ENCODE assay signal across 8 mouse cellular contexts in the genomic region with DNA sequence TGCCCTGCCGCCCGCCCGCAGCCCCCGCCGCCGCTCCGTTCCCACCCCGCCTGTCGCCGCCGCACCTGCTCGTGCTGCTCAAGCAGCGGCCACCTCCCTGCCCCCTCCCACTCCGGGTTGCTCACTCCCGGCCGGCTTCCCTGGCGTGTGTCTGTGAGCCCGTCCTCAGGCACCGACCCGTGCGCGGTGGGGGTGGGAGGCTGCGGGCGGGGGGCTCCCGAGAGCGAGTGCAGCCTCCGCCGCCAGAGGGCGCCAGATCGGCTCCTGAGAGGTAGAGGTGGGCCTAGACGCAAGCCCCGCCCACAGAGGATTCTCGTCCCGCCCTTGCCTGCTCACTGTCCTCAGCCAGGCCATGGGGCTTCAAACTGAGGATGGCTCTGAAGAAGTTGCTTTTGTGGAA. TPM values are rescaled to one million over a fixed set of nuclear protein-coding genes. Genes with fewer than 3 reads are reported as not detected.
DNase-seq lines count a peak whose midpoint lies in the region; ATAC-seq and TF ChIP-seq lines count a peak whose summit lies in the region.

Gene Kcnj11, minus strand, starts transcription at position 202 of the 400 bp plus-strand sequence.

- peaks cover 53% of the 10 kb centered on the region for H3K27me3 ChIP-seq in heart, embryonic 10.5 days (ENCODE audit: insufficient read depth, poor library complexity, severe bottlenecking)
- peaks cover 33% of the 10 kb centered on the region for H3K27me3 ChIP-seq in kidney, embryonic 15.5 days
- H3K27me3 ChIP-seq in liver, embryonic 12.5 days (replicated peaks): peaks cover 66% of the 10 kb centered on the region
- H3K27me3 ChIP-seq in neural tube, embryonic 11.5 days (ENCODE audit: control insufficient read depth, insufficient read depth, low read length): 0 out of 2 replicates have a peak, but pooled peaks cover 3% of the 10 kb centered on the region
- H3K27me3 ChIP-seq in stomach, postnatal 0 days (ENCODE audit: control insufficient read depth, insufficient read depth, low read length): no peaks in the 10 kb centered on the region

- DNase-seq in CD4-positive helper T cell, adult 2 months (ENCODE audit: low read depth, low spot score): peak; percentile 74
- peak; percentile 95 for DNase-seq in brain, adult 2 months (ENCODE audit: low read depth, low spot score)
- DNase-seq in heart, embryonic 10.5 days (ENCODE audit: low spot score): peak; percentile 94
- DNase-seq in neural tube, embryonic 11.5 days (ENCODE audit: low spot score): peak; percentile 92
- DNase-seq in stomach, postnatal 0 days (ENCODE audit: low spot score): peak; percentile 91

- peak within 1 kb of the TSS; percentile 94 for H3K4me2 ChIP-seq in kidney, embryonic 15.5 days
- H3K4me2 ChIP-seq in liver, embryonic 12.5 days: peak within 1 kb of the TSS; percentile 78
- peak within 1 kb of the TSS; percentile 81 for H3K4me2 ChIP-seq in neural tube, embryonic 11.5 days (ENCODE audit: low read depth)
- peak within 1 kb of the TSS; percentile 75 for H3K4me2 ChIP-seq in stomach, postnatal 0 days (replicated peaks; ENCODE audit: low read depth)

- WGBS in heart, embryonic 10.5 days: under 1% methylated on average over 34 of the region's 34 CpGs
- under 1% methylated on average over 34 of the region's 34 CpGs for WGBS in kidney, embryonic 15.5 days
- under 1% methylated on average over 33 of the region's 34 CpGs for WGBS in liver, embryonic 12.5 days (ENCODE audit: insufficient replicate concordance)
- WGBS in neural tube, embryonic 11.5 days: under 1% methylated on average over 34 of the region's 34 CpGs
- under 1% methylated on average over 31 of the region's 34 CpGs for WGBS in stomach, postnatal 0 days

- TF ChIP-seq CTCF in embryonic fibroblast, embryonic 13.5 days (IDR thresholded peaks at IDR 0.05; ENCODE audit: borderline replicate concordance, insufficient read depth, low read length): peak; percentile 52; the same call in 1 of the 2 replicates
- TF ChIP-seq CTCF in stomach, postnatal 0 days (IDR thresholded peaks at IDR 0.05; ENCODE audit: low read depth): peak; percentile 84

- no peaks in the 10 kb centered on the region for H3K9me3 ChIP-seq in heart, embryonic 10.5 days
- H3K9me3 ChIP-seq in kidney, embryonic 15.5 days (replicated peaks): no peaks in the 10 kb centered on the region
- H3K9me3 ChIP-seq in liver, embryonic 12.5 days (replicated peaks): no peaks in the 10 kb centered on the region
- H3K9me3 ChIP-seq in neural tube, embryonic 11.5 days (ENCODE audit: control insufficient read depth, low read length): no peaks in the 10 kb centered on the region
- no peaks in the 10 kb centered on the region for H3K9me3 ChIP-seq in stomach, postnatal 0 days (ENCODE audit: control insufficient read depth, low read length)

- no peaks in the 10 kb centered on the region for H3K4me1 ChIP-seq in embryonic fibroblast, embryonic 13.5 days (ENCODE audit: control insufficient read depth, insufficient read depth, low read length)
- peaks cover 52% of the 10 kb centered on the region for H3K4me1 ChIP-seq in heart, embryonic 10.5 days
- H3K4me1 ChIP-seq in kidney, embryonic 15.5 days: peaks cover 7% of the 10 kb centered on the region
- H3K4me1 ChIP-seq in liver, embryonic 12.5 days: peaks cover 12% of the 10 kb centered on the region
- no peaks in the 10 kb centered on the region for H3K4me1 ChIP-seq in neural tube, embryonic 11.5 days (ENCODE audit: control insufficient read depth, insufficient read depth, low read length)
- H3K4me1 ChIP-seq in stomach, postnatal 0 days (replicated peaks; ENCODE audit: control insufficient read depth, insufficient read depth): no peaks in the 10 kb centered on the region

- no peak within 1 kb of the TSS for H3K27ac ChIP-seq in embryonic fibroblast, embryonic 13.5 days (ENCODE audit: insufficient read depth, low read length)
- H3K27ac ChIP-seq in heart, embryonic 10.5 days: peak within 1 kb of the TSS; percentile 95
- no peak within 1 kb of the TSS for H3K27ac ChIP-seq in kidney, embryonic 15.5 days
- no peak within 1 kb of the TSS for H3K27ac ChIP-seq in liver, embryonic 12.5 days
- no peak within 1 kb of the TSS for H3K27ac ChIP-seq in neural tube, embryonic 11.5 days (ENCODE audit: low read depth, low read length)
- no peak within 1 kb of the TSS for H3K27ac ChIP-seq in stomach, postnatal 0 days (replicated peaks)

- H3K36me3 ChIP-seq in heart, embryonic 10.5 days: 0 out of 2 replicates have a peak, but pooled peaks cover 4% of the 10 kb centered on the region
- no peaks in the 10 kb centered on the region for H3K36me3 ChIP-seq in kidney, embryonic 15.5 days
- H3K36me3 ChIP-seq in liver, embryonic 12.5 days: no peaks in the 10 kb centered on the region
- H3K36me3 ChIP-seq in neural tube, embryonic 11.5 days (ENCODE audit: control insufficient read depth, insufficient read depth, low read length): no peaks in the 10 kb centered on the region
- H3K36me3 ChIP-seq in stomach, postnatal 0 days (ENCODE audit: control insufficient read depth, insufficient read depth, low read length): no peaks in the 10 kb centered on the region

- peak; percentile 78 for ATAC-seq in kidney, embryonic 15.5 days (replicated peaks; ENCODE audit: low FRiP score)
- ATAC-seq in liver, embryonic 12.5 days: peak; percentile 62
- peak; percentile 74 for ATAC-seq in neural tube, embryonic 11.5 days (ENCODE audit: insufficient read depth, low FRiP score, low TSS enrichment)
- peak; percentile 78 for ATAC-seq in stomach, postnatal 0 days (ENCODE audit: low FRiP score, low TSS enrichment)

- no peak for TF ChIP-seq POLR2A in embryonic fibroblast, embryonic 13.5 days (IDR thresholded peaks at IDR 0.05; ENCODE audit: low read depth, low read length)

- no peak for TF ChIP-seq EP300 in stomach, postnatal 0 days (optimal IDR thresholded peaks at IDR 0.05)

- H3K9ac ChIP-seq in kidney, embryonic 15.5 days: peak within 1 kb of the TSS; percentile 48
- peak within 1 kb of the TSS; percentile 39; the same call in 1 of the 2 replicates for H3K9ac ChIP-seq in liver, embryonic 12.5 days
- H3K9ac ChIP-seq in neural tube, embryonic 11.5 days (ENCODE audit: low read length): peak within 1 kb of the TSS; percentile 65
- peak within 1 kb of the TSS; percentile 57 for H3K9ac ChIP-seq in stomach, postnatal 0 days (ENCODE audit: low read length)

- no peak within 1 kb of the TSS for H3K4me3 ChIP-seq in embryonic fibroblast, embryonic 13.5 days (ENCODE audit: insufficient read depth, low read length)
- H3K4me3 ChIP-seq in heart, embryonic 10.5 days: peak within 1 kb of the TSS; percentile 70
- peak within 1 kb of the TSS; percentile 54 for H3K4me3 ChIP-seq in kidney, embryonic 15.5 days (replicated peaks)
- H3K4me3 ChIP-seq in liver, embryonic 12.5 days: peak within 1 kb of the TSS; percentile 53
- peak within 1 kb of the TSS; percentile 51 for H3K4me3 ChIP-seq in neural tube, embryonic 11.5 days (ENCODE audit: low read depth, low read length)
- H3K4me3 ChIP-seq in stomach, postnatal 0 days (ENCODE audit: low read depth, low read length): peak within 1 kb of the TSS; percentile 46

RNA-seq across cellular contexts. Expression of gene Kcnj11, which starts in this region (rescaled TPM):
- not detected in 2 replicates for polyA plus RNA-seq in embryonic fibroblast, embryonic 13.5 days (2011; ENCODE audit: insufficient read length, low read depth, missing spikeins)
- 3.2 and 7.2 TPM in 2 replicates for polyA plus RNA-seq in heart, embryonic 10.5 days (2016; fragmentation: Nextera tagmentation; extraction: Ambion mirVana)
- 0.21 and 0.37 TPM in 2 replicates for polyA plus RNA-seq in kidney, embryonic 15.5 days (2015; fragmentation: Nextera tagmentation; extraction: Ambion mirVana)
- not detected in 2 replicates for polyA plus RNA-seq in liver, embryonic 12.5 days (2016; fragmentation: Nextera tagmentation; extraction: Ambion mirVana)
- polyA plus RNA-seq in neural tube, embryonic 11.5 days (2014; fragmentation: Nextera tagmentation; extraction: Ambion mirVana): 0.31 and 0.69 TPM in 2 replicates
- 0.61 and 0.81 TPM in 2 replicates for polyA plus RNA-seq in stomach, postnatal 0 days (2015; fragmentation: Nextera tagmentation; extraction: Ambion mirVana)

Comparison
In these comparisons a context has a peak if more than half of its experiments do, and no peak if none do; other contexts are left out.
1. Peak in ATAC-seq, H3K4me3 ChIP-seq, H3K9ac ChIP-seq and H3K4me2 ChIP-seq in kidney, embryonic 15.5 days; RNA of the gene not detected or under 1 TPM.
2. Peak in ATAC-seq, H3K4me3 ChIP-seq, H3K9ac ChIP-seq and H3K4me2 ChIP-seq in liver, embryonic 12.5 days; RNA of the gene not detected or under 1 TPM.
3. Peak in DNase-seq, ATAC-seq, H3K4me3 ChIP-seq, H3K9ac ChIP-seq and H3K4me2 ChIP-seq in neural tube, embryonic 11.5 days; RNA of the gene not detected or under 1 TPM.
4. Peak in DNase-seq, ATAC-seq, H3K4me3 ChIP-seq, H3K9ac ChIP-seq and H3K4me2 ChIP-seq in stomach, postnatal 0 days; RNA of the gene not detected or under 1 TPM.